10 mouse cellular contexts compared by ENCODE assay signal in the genomic region with DNA sequence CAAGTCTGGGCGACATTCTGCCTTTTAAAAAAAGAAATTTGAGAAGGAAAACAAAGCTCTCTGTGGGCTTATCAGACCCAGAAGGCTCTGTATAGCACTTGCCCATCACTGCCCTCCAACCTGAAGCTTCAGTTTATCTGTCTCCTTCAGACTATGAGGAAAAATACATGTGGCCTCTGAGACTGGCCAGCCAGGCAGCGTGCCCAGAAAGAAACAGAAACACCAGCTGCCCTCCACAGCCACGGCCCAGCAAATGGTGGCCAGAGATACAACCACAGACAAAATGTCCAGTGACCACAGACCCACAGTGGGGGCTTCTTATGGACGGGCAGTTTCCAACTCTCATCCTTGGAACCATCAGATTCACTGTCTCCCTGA. TPM values are rescaled to one million over a fixed set of nuclear protein-coding genes. Genes with fewer than 3 reads are reported as not detected.
DNase-seq lines count a peak whose midpoint lies in the region; ATAC-seq lines count a peak whose summit lies in the region.
"Had no signal": no experiment of that assay in that cellular context is flagged by ENCODE, and none has a peak within 500 bp of the region (broad histone marks: within the 10 kb centered on the region; RNA-seq: fewer than 3 reads in every experiment).

No protein-coding gene starts in this region.

- WGBS in midbrain, embryonic 11.5 days = 83% methylated on average over 4 of the region's 4 CpGs
- WGBS in hindbrain, embryonic 10.5 days = 83% methylated on average over 4 of the region's 4 CpGs

- no peak overlapping the region for H3K4me2 ChIP-seq in midbrain, embryonic 11.5 days
- H3K4me2 ChIP-seq: lung, embryonic 14.5 days had no signal

- no peak overlapping the region for H3K4me3 ChIP-seq in midbrain, embryonic 11.5 days (ENCODE audit: low read depth, low read length)
- no peak overlapping the region for H3K4me3 ChIP-seq in hindbrain, embryonic 10.5 days

- peaks cover 9% of the 10 kb centered on the region for H3K27me3 ChIP-seq in midbrain, embryonic 11.5 days (ENCODE audit: control insufficient read depth, insufficient read depth, low read length)
- peaks cover 19% of the 10 kb centered on the region for H3K27me3 ChIP-seq in hindbrain, embryonic 10.5 days (ENCODE audit: insufficient read depth, poor library complexity, severe bottlenecking)

- H3K9ac ChIP-seq in midbrain, embryonic 11.5 days (ENCODE audit: low read length) = no peak overlapping the region
- H3K9ac ChIP-seq: lung, embryonic 14.5 days had no signal

- H3K9me3 ChIP-seq in midbrain, embryonic 11.5 days (ENCODE audit: control insufficient read depth, low read length) = no peaks in the 10 kb centered on the region
- H3K9me3 ChIP-seq in hindbrain, embryonic 10.5 days = no peaks in the 10 kb centered on the region

- no peak overlapping the region for H3K27ac ChIP-seq in midbrain, embryonic 11.5 days (ENCODE audit: low read depth, low read length)
- no peak overlapping the region for H3K27ac ChIP-seq in hindbrain, embryonic 10.5 days

- no peaks in the 10 kb centered on the region for H3K36me3 ChIP-seq in midbrain, embryonic 11.5 days (ENCODE audit: control insufficient read depth, insufficient read depth, low read length)
- H3K36me3 ChIP-seq in hindbrain, embryonic 10.5 days = no peaks in the 10 kb centered on the region

- peak; percentile 41 for DNase-seq in left cerebral cortex, postnatal 4 days
- no peak for DNase-seq in left cerebral cortex, postnatal 25 days (ENCODE audit: low spot score in 2 of 2)
- DNase-seq in MN1 (ENCODE audit: low spot score) = peak; percentile 30
- DNase-seq in liver = peak; percentile 45
- DNase-seq in midbrain, embryonic 11.5 days (ENCODE audit: low spot score, missing footprints) = no peak
- DNase-seq in hindbrain, embryonic 10.5 days (ENCODE audit: low spot score) = no peak
- DNase-seq in layer of hippocampus, postnatal 14 days (ENCODE audit: low spot score in 2 of 2) = no peak
- DNase-seq: heart, postnatal 36 days had no signal

- intact Hi-C loops in left cerebral cortex, postnatal 4 days (cut with DNase I) = no loop called here
- intact Hi-C loops in left cerebral cortex, postnatal 25 days (cut with DNase I) = no loop called here

- peaks cover 3% of the 10 kb centered on the region for H3K4me1 ChIP-seq in midbrain, embryonic 11.5 days (ENCODE audit: control insufficient read depth, insufficient read depth, low read length)
- H3K4me1 ChIP-seq in hindbrain, embryonic 10.5 days (replicated peaks) = peaks cover 26% of the 10 kb centered on the region

- peak; percentile 58 for ATAC-seq in megakaryocyte-erythroid progenitor cell, adult 5-6 weeks (replicated peaks; ENCODE audit: low FRiP score, low TSS enrichment, poor library complexity, severe bottlenecking)
- no peak for ATAC-seq in midbrain, embryonic 11.5 days (ENCODE audit: low FRiP score)

RNA-seq across cellular contexts. Expression of a gene that starts 2.1 kb away (rescaled TPM):
- 10 to 100 TPM; 18.8 to 22.4 TPM for total RNA-seq in left cerebral cortex, postnatal 4 days (2021)
- total RNA-seq in left cerebral cortex, postnatal 25 days (2021) = 10 to 100 TPM in 1 of 2 experiments, 1 to 10 TPM in 1; 9.4 to 10.4 TPM
- total RNA-seq in megakaryocyte-erythroid progenitor cell, adult 5-6 weeks (2014; fragmentation: Nextera tagmentation) = 55.4 TPM in 2 replicates
- total RNA-seq in megakaryocyte-erythroid progenitor cell, adult 5-6 weeks (2017) = 23.7 and 25.8 TPM in 2 replicates
- 16.3 and 17.6 TPM in 2 replicates for polyA plus RNA-seq in midbrain, embryonic 11.5 days (2014; fragmentation: Nextera tagmentation; extraction: Ambion mirVana)
- 15.7 and 17.5 TPM in 2 replicates for polyA plus RNA-seq in hindbrain, embryonic 10.5 days (2016; fragmentation: Nextera tagmentation; extraction: Ambion mirVana)
- total RNA-seq in layer of hippocampus, postnatal 14 days (2021) = 10 to 100 TPM; 18.5 TPM

Comparison
In these comparisons a context has a peak if more than half of its experiments do, and no peak if none do; other contexts are left out.
1. DNase-seq: peak in left cerebral cortex, postnatal 4 days (single experiment), MN1 (single experiment) and liver (single experiment); none in left cerebral cortex, postnatal 25 days (0 of 2), midbrain, embryonic 11.5 days (single experiment), hindbrain, embryonic 10.5 days (single experiment) and layer of hippocampus, postnatal 14 days (0 of 2).